Mouse (Mus musculus) small intestine, adult 2 months (tissue): ENCODE measurements at regions not wholly inside any gene's neighbourhood (a gene's known extent, or its start where the extent isn't known, plus 50 kb on each side); places are given as distances from the start of the nearest gene placed in this dataset.

Experiments used
- CTCF ChIP-seq: fragments of 200-500 bp; IDR thresholded peaks from 2 replicates; pipeline ENCODE4 v1.5.1; 2012; ENCODE audit warnings: low read depth, mild to moderate bottlenecking, control low read depth, inconsistent platforms, low read length, moderate library complexity, mixed read lengths; ENCODE audit not compliant: insufficient replicate concordance, insufficient read length; ENCODE audit errors: extremely low read depth
- POLR2A ChIP-seq: fragments of 200-500 bp; IDR thresholded peaks from 2 replicates; pipeline ENCODE4 v1.6.1; 2012; ENCODE audit warnings: low read depth, mild to moderate bottlenecking, control low read depth, inconsistent platforms, low read length, moderate library complexity

- TF ChIP-seq POLR2A, result no peak
- no peak for TF ChIP-seq CTCF
Measured at GRCm38 (mm10) chr2:159290081-159290480, 495.5 kb downstream of the Dhx35 start.
